Mouse (Mus musculus) CD4-positive helper T cell, adult 2 months (primary cell): ENCODE data around the gene Ifit3.
"Not testable (repeated sequence)": the region's sequence is repeated elsewhere in the genome, so short reads cannot be mapped to it uniquely, and the experiment has no call there.

ENCODE experiments used
- DNase-seq: peaks from one replicate; pipeline ENCODE4 v3.0.0-alpha.2; 2012; ENCODE audit warnings: low read depth, missing footprints, low spot score

Gene Ifit3

DNA sequence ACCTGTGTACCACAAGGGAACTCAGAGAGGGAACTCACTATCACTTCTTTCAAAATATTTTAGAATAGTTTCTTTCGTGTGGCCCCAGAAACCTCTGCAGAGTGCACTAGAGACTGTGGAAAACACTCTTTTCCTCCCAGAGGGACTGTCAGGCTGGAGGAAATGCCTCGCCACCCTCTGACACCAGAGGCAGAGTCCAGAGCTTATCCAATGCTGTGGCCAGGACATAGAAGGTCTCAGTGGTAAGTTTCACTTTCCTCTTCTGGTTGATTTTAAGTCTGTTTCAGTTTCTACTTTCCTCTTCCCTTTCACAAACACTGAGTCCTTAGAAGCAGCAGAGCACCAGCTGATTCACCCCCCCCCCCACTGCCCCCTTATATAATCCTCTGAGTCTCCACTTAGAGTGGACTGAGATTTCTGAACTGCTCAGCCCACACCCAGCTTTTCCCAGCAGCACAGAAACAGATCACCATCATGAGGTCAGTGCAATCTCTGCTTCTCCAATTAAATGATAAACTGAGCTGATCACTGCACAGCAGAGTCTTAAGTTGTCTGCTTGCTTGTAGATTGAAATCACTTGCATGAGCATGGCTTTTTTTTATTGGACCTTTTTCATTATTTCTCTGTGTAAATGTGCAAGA lies at the start of gene Ifit3:
TSS of gene Ifit3 (plus strand) at position 406 of the 641 bp plus-strand sequence.
- DNase-seq = not testable (repeated sequence)

- DNase-seq = no peak
These were observed 43.9 kb upstream of the Ifit3 start for GRCm38 (mm10) chr19:34539422-34539821.

- DNase-seq = no peak
These were observed 37.1 kb upstream of the Ifit3 start for GRCm38 (mm10) chr19:34546211-34546610.

DNA sequence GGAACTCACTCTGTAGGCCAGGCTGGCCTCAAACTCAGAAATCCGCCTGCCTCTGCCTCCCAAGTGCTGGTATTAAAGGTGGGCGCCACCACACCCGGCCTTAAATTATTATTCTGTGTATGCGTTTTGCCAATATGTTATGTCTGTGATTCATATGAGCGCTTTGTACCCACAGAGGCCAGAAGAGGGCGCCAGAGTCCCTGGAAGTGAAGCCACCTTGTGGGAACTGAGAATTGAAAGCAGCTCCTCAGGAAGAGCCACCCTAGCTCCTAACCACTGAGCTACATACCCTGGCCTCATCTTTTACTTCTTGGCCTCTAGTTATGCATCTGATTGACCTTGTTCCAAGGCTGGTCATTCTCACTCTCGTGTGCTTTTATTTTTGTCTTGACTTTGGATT lies 35.4 kb upstream of the Ifit3 start:
- DNase-seq = peak; percentile 87

- no peak for DNase-seq
These were observed 33.2 kb upstream of the Ifit3 start for GRCm38 (mm10) chr19:34550205-34550533.

DNA sequence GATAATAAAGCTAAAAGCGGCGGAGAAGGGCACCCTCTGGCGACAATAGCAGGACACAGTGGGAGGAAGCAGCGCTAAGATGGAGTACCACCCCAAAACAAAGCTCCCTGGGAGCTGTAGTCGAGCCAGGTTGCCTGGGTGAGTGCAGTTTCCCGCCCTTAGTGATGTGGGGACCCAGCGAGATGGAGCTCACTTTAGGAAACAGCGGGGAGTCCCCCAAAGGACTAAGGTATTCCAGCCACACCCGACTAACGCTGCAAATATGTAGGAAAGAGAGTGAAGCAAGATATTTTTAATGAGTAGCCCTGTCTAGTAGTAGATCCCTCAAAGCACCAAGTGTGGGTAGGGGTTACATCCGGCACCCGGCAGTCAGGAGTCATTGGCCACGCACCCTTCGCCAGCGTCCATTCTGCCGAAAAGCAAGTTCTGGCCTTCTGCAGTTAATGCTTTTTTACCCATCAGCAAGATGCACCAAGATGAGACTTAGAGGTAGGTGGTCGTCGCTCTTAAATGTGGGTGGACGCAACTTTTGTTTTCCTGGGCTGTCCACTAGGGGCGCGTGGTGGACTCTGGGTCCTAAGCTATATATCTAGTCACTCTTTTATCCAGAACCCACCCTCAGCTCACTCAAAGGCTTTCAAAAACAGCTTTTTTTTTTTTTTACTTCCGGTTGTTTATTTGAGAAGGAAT lies 32.7 kb upstream of the Ifit3 start, which contains the start of gene Ifit2:
TSS of gene Ifit2 (plus strand) at position 161 of the 690 bp plus-strand sequence.
- peak; percentile 86 for DNase-seq

- DNase-seq = no peak
These were observed 31.4 kb upstream of the Ifit3 start for GRCm38 (mm10) chr19:34551981-34552380.

DNA sequence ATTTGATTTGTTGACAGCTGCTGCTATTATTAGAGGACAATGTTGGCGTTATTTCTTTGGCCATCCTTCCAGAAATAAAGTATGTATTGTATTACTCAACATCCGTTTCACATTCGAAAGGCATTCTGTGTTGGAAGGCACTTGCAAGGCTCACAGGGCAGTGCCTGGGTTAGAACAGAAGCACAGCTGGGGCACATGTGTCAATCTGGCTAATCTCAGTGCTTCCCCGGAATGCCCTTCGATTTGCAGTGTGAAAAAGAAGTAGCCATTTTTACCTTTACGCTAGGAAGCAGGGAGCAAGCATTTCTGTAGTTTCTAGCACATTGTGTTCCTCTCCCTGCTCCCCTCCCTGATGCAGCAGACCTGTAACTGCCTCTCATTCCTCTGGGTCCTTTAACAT lies 30.3 kb upstream of the Ifit3 start:
- no peak for DNase-seq

GRCm38 (mm10) chr19:34553522-34553921 lies 29.8 kb upstream of the Ifit3 start:
- DNase-seq = no peak

- no peak for DNase-seq
These were observed 29.3 kb upstream of the Ifit3 start for GRCm38 (mm10) chr19:34554061-34554460.

GRCm38 (mm10) chr19:34556621-34557020 lies 26.7 kb upstream of the Ifit3 start:
- no peak for DNase-seq

GRCm38 (mm10) chr19:34562556-34562955 lies 20.8 kb upstream of the Ifit3 start:
- DNase-seq = peak; percentile 32

GRCm38 (mm10) chr19:34566178-34566784 lies 17.1 kb upstream of the Ifit3 start:
- DNase-seq = no peak

- no peak for DNase-seq
These were observed 14.1 kb upstream of the Ifit3 start for GRCm38 (mm10) chr19:34568988-34569895.

DNA sequence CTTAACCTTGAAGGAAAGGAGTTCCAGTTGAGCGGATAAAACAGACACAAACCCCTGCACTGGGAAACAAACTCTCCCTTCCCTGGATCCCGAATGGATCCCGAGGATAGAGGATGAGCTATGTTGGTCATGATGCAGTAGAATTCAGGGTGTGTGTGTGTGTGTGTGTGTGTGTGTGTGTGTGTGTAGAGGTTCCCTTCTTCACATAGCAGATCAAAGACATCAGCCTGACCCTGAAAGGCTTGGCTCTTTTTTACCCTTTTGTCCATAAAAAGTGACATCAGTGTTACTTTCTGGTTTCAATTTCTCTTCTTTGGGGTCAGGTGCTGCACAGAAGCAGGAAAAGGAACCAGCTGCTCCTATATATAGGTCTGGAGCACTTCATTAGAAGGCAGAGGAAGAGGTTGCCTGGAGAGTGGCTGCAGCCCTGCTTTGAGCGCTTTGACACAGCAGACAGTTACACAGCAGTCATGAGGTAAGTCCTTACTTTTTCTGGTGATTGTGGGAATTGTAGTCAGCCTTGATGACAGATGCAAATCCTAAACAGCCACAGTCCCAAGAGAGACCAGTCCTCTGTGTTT lies 13.3 kb upstream of the Ifit3 start:
- DNase-seq = peak; percentile 35

DNA sequence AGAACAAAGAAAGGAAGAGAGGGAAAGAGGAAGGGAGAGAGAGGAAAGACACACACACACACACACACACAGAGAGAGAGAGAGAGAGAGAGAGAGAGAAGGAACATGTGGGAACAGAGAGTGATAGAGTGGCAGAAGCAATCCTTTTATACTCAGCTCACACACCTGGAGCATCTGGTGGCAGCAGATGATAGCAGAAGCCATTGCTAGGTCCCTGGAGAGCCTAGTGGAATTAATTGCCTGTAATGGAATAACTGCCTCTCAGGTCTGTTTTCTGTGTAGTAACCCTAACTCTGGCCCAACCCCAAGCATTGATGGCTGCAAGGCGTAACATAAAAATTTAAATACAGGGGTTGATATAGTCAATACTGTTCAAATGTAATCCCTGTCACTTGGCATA lies 12.3 kb upstream of the Ifit3 start:
- no peak for DNase-seq

DNA sequence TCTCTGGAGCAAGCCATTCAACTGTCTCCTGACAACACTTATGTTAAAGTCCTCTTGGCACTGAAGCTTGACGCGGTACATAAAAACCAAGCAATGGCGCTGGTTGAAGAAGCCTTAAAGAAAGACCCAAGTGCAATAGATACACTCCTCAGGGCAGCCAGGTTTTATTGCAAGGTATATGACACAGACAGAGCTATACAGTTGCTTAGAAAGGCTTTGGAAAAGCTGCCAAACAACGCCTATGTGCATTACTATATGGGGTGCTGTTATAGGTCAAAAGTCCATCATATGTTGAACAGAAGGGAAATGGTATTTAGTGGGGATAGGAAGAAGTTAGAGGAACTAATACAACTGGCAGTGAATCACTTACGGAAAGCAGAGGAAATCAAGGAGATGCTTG lies 9.7 kb upstream of the Ifit3 start:
- DNase-seq = no peak

DNA sequence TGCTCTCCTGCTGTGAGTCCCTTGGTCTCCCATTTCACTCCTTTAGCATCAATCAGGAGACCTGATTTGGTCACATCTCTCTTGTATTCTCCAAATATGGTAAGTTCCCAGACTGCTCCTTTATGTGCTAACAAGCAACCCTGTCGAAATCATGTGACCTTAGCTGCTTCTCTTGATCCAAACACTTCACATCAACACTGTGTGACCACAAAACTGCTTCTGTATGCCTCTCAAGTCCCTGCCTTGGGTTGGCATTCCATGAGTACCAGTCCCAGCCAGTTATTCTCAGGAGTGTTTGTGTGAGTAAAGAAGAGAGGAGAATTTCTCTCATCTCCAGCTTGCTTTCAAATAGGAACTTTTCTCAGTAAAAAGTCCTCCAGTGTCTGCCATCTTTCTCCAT lies 6.2 kb upstream of the Ifit3 start:
- DNase-seq = no peak

- DNase-seq = not testable (repeated sequence)
These were observed 635 bp upstream of the Ifit3 start for GRCm38 (mm10) chr19:34582696-34583095.

- not testable (repeated sequence) for DNase-seq
These were observed 2.6 kb downstream of the Ifit3 start for GRCm38 (mm10) chr19:34585740-34586458.
